Mouse (Mus musculus): Measurements from ENCODE around the gene Tcea3. TPM values are rescaled to one million over a fixed set of nuclear protein-coding genes. Genes with fewer than 3 reads are reported as not detected.

Gene Tcea3
- total RNA-seq, 2 experiments from 2014 or later, result 0.55 to 0.89 TPM

- DNase-seq (ENCODE audit: low spot score in 2 of 2), result no peak
Measured at GRCm38 (mm10) chr4:136270648-136271047, 23.1 kb downstream of the Tcea3 start.

GRCm38 (mm10) chr4:136281097-136281496 lies 33.6 kb downstream of the Tcea3 start:
- DNase-seq (ENCODE audit: low spot score in 2 of 2), result no peak

GRCm38 (mm10) chr4:136281611-136282010 lies 34.1 kb downstream of the Tcea3 start:
- no peak for DNase-seq (ENCODE audit: low spot score in 2 of 2)

DNA sequence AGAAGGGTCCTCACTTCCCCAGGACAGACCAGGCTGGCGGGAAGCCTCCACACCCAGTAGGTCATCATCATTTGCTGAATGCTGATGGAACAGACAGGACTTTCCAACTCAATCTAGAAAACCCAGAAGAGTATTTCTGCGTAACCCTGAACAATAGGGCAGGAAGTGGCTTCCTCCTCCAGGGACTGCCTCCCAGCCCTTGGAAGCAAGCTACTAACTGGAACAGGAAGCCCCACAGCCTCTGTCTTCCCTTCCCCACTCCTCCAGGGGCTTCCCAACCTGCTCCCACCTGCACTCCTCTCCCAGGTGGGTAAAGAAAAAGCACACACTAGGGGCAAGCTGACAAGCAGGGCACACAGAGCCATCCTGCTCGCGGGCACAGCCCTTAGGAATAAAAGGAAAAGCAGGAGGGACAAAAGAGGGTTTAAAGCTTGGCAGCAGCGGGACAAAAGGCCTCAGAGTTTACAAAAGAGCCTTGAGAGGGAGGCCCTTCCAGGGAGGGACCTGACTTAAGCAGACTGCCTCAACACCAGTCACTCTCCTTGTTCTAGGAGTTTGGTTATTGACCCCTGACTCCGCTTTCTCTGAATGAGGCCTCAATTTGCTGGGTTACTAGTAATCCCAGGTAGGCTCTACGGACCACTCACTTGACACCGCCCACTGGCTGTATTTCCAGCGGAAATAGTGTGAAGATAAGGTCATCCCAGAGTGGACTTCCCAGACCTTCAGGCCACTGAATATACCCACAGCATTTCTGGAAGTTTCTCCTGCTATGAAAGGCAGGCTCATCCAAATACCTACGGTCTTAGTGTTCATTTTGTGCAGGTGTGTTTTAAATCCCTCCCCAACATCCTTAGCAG lies 35.3 kb downstream of the Tcea3 start:
- no peak for DNase-seq (ENCODE audit: low spot score in 2 of 2)

DNA sequence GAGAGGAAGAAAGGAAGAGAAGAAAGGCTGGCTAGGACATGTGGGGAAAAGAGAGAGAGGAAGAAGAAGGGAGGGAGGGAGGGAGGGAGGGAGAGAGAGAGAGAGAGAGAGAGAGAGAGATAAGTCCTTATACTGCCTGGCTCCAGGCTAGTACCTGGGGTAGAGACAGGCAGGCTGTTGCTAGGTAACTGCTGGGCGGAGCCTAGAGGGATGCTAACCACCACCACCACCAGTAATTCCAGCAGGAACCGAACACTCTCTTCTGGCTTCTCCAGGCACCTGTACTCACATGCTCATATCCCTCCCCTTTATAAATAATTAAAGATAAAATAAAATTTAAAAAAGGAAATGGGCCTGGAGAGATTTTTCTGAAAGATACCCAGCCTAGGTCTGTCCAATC lies 36.3 kb downstream of the Tcea3 start:
- no peak for DNase-seq (ENCODE audit: low spot score in 2 of 2)

GRCm38 (mm10) chr4:136284455-136284854 lies 36.9 kb downstream of the Tcea3 start, which contains the start of gene Zfp46:
Zfp46 (plus strand) TSS chr4:136284683.
- DNase-seq (ENCODE audit: low spot score in 2 of 2), result peak; percentile 78 to 86

DNA sequence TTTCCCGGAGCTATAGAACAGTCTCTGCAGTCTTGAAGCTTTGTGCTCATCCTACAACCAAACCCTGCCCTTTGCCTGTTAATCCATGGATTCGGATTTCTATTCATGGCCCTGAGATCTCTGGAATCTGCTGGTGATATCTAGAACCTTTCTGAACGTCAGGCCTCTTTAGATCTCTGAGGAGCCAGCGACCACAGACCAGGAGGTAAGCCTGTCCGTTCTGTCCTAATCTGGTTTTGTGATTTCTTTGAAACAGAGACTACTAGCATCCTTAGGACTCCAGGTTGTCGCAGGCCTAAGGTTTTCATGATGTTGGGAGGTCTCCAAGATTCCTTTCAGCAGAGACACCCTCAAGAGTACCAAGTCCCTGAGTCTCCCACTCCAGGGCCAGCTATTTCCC lies 37.4 kb downstream of the Tcea3 start:
- DNase-seq (ENCODE audit: low spot score in 2 of 2), result peak; percentile 34 to 48

DNA sequence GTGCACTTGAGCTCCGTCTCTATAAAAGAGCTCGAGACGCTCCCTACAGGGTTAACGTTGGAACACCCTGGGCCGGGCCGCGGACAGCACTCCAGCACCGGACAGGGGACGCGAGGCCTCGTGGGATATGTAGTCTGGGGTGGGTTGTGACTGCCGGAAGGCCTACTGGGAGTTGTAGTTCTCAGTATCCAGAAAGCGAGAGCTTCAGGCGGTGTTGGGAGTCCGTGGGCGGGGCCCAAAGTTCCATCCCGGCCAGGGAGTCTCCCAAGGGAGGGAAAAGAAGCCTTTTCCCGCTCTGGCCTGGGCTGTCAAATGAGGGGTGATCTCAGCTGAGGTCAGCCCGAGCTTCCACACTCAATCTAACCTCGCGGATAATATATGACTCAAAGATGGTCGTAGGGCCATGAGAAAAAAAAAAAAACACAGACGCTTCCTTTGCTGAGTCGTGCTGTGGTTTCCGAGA lies 37.9 kb downstream of the Tcea3 start:
- peak; percentile 89 to 92 for DNase-seq (ENCODE audit: low spot score in 2 of 2)

GRCm38 (mm10) chr4:136285811-136286371 lies 38.4 kb downstream of the Tcea3 start:
- DNase-seq (ENCODE audit: low spot score in 2 of 2), result peak; percentile 88 to 94

DNA sequence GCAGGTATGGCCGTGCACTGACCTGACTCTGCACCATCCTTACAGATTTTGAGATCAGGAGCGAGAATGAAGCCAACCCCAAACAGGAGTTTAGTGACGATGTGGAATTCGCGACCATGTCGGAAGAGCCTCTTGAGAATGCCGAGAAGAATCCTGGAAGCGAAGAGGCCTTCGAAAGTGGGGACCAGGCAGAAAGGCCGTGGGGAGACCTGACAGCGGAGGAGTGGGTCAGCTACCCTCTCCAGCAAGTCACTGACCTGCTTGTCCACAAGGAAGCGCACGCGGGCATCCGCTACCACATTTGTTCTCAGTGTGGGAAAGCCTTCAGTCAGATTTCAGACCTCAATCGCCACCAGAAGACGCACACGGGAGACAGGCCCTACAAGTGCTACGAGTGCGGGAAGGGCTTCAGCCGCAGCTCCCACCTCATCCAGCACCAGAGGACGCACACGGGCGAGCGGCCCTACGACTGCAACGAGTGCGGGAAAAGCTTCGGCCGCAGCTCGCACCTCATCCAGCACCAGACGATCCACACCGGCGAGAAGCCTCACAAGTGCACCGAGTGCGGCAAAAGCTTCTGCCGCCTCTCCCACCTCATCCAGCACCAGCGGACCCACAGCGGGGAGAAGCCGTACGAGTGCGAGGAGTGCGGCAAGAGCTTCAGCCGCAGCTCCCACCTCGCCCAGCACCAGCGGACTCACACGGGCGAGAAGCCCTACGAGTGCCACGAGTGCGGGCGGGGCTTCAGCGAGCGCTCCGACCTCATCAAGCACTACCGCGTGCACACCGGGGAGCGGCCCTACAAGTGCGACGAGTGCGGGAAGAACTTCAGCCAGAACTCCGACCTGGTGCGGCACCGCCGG lies 42.6 kb downstream of the Tcea3 start:
- no peak for DNase-seq (ENCODE audit: low spot score in 2 of 2)

DNA sequence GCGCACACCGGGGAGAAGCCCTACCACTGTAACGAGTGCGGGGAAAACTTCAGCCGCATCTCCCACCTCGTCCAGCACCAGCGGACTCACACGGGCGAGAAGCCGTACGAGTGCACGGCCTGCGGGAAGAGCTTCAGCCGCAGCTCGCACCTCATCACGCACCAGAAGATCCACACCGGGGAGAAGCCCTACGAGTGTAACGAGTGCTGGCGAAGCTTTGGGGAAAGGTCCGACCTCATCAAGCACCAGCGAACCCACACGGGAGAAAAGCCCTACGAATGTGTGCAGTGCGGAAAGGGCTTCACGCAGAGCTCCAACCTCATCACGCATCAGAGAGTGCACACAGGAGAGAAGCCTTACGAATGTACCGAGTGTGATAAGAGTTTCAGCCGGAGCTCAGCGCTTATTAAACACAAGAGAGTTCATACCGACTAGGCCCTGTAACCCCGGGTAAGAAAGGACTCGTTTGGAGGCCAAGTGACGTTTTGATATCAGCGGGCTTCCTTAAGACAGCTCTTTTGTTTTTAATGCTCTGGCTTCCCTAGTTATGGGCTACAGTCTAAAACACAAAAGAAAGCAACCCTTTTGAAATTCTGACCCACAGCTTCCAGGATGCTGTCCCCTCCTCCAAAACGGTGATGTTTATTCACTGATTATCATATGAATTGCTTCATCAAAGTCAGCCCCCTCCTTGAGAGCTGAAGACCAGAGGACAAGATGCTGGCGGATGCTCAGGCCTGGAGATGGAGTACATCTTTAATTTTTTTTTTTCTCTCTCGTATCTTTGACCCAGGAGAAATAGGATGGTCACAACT lies 43.5 kb downstream of the Tcea3 start:
- DNase-seq (ENCODE audit: low spot score in 2 of 2), result no peak

DNA sequence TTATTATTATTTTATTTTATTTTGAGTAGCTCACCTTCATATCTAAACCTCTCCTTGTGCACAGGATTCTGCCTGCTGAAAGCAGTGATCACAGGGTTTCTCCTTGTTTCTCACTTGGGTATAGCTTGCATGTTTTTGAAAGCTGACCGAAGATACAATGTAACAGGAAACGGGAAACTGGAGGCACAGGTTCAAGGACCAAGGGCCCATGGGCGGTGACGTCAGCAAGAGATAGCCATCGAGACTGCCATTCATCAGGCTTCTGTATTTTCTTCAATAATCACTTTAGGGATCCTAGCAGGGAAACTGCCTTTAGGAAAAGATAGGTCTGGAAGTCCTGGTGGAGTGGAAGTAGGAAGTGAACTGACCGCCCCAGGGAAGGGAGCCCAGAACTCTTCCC lies 44.2 kb downstream of the Tcea3 start:
- DNase-seq (ENCODE audit: low spot score in 2 of 2), result no peak

DNA sequence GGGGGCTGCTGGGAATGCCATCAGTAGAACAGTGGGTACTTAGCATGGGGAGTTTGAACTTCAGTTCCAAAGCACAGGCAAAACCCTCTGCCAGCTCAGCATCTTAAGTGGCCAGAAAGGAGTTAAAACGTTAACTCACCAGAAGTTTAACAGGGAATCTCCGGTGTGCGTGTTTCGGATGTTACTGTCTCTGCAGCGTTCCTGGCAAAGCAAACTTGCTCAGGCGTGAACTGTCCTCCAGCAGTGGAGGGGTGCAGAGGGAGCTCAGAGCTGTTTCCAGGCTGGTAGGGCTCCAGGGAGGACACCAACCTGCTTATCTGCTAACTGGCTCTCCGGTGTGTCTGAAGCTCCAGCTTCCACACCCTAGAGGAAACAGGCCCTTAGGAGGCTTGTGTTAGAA lies 48.4 kb downstream of the Tcea3 start:
- DNase-seq (ENCODE audit: low spot score in 2 of 2), result no peak

- no peak for DNase-seq (ENCODE audit: low spot score in 2 of 2)
Measured at GRCm38 (mm10) chr4:136302462-136302861, 54.9 kb downstream of the Tcea3 start.

DNA sequence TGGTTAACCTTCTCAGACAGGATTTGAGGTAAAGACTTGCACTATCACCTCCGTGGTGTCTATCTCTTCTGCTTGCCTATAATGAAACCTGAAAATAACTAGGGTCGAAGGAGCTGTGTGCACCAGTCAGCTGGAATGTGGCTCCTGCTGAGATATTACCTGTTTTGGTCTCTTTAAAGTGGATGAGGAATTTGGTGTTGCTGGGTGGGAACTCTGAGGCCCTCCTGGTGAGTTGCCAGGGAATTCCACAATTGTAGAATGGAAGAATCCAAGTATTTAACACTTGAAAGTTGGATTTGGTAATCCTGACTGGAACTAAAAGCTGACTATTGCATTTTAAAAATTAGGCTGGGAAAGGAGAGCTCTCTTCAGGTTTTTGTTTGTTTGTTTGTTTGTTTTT lies 56.7 kb downstream of the Tcea3 start:
- DNase-seq (ENCODE audit: low spot score in 2 of 2), result no peak

GRCm38 (mm10) chr4:136308355-136308754 lies 60.8 kb downstream of the Tcea3 start:
- DNase-seq (ENCODE audit: low spot score in 2 of 2), result no peak

DNA sequence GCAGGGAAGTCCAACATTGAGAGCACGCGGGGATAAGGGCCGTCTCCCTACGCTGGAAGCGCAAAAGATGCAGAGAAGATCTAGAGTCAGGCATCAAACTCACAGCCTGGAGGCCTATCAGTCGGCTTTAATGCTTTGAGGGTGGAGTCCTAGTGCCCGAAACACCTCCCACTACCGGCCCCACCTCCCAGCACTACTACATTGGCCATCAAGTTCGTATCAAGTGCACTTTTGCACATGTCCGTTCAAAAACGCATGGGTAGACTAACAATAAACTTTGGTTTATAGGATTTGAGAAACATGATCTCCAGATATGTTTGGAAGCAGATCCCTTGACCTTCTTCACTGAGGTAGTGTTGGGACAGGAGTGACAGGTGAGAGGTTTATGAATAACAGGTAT lies 62.3 kb downstream of the Tcea3 start:
- peak; percentile 15 to 26 for DNase-seq (ENCODE audit: low spot score in 2 of 2)

GRCm38 (mm10) chr4:136310229-136311041 lies 62.9 kb downstream of the Tcea3 start, which contains the start of gene Hnrnpr:
Hnrnpr (plus strand) TSS chr4:136310942.
- peak; percentile 100 for DNase-seq (ENCODE audit: low spot score in 2 of 2)

- peak; percentile 47 to 61 for DNase-seq (ENCODE audit: low spot score in 2 of 2)
Measured at GRCm38 (mm10) chr4:136311042-136311999, 63.8 kb downstream of the Tcea3 start.
